Mouse (Mus musculus) myocyte (in vitro differentiated cells): ENCODE results near the gene Med16. TPM values are rescaled to one million over a fixed set of nuclear protein-coding genes. Genes with fewer than 3 reads are reported as not detected.
A peak's percentile ranks its signal among the peaks of the same experiment; 100 is the strongest.

ENCODE experiments used
- H3K27me3 ChIP-seq: one replicate; pipeline ENCODE4 v1.6.1; 2011; ENCODE audit not compliant: control insufficient read depth, insufficient read depth, insufficient read length
- H3K36me3 ChIP-seq: one replicate; pipeline ENCODE4 v1.6.1; 2011; ENCODE audit not compliant: control insufficient read depth, insufficient read depth
- H3K4me2 ChIP-seq: one replicate; pipeline ENCODE4 v1.6.1; 2011; ENCODE audit warnings: low read depth, control low read depth
- H3K4me3 ChIP-seq: one replicate; pipeline ENCODE4 v1.5.1; 2011; ENCODE audit warnings: mild to moderate bottlenecking, control low read depth, moderate library complexity
- H3K79me2 ChIP-seq: one replicate; pipeline ENCODE4 v1.6.1; 2011; ENCODE audit not compliant: control insufficient read depth, insufficient read depth
- H3ac ChIP-seq: one replicate; pipeline ENCODE4 v1.6.1; 2011; ENCODE audit not compliant: control insufficient read depth, insufficient read length
- CEBPB ChIP-seq: IDR thresholded peaks from 2 replicates; pipeline ENCODE4 v1.6.1; 2011; ENCODE audit warnings: mild to moderate bottlenecking, moderate library complexity; ENCODE audit not compliant: poor library complexity, insufficient read depth, severe bottlenecking
- E2F4 ChIP-seq: IDR thresholded peaks from one replicate; pipeline ENCODE4 v1.6.1; 2011; ENCODE audit warnings: mild to moderate bottlenecking, control low read depth, moderate library complexity; ENCODE audit not compliant: insufficient read depth
- MAX ChIP-seq: IDR thresholded peaks from one replicate; pipeline ENCODE4 v1.6.1; 2011; ENCODE audit warnings: low read depth, mild to moderate bottlenecking, control low read depth
- MYOD1 ChIP-seq, 3 experiments: IDR thresholded peaks; one replicate each; pipeline ENCODE4 v1.6.1; 2011; ENCODE audit warnings: control low read depth in 2 of 3, low read depth in 2 of 3, mild to moderate bottlenecking in 2 of 3, moderate library complexity in 1 of 3; ENCODE audit not compliant: insufficient read length in 2 of 3, control insufficient read depth in 1 of 3
- MYOG ChIP-seq, 3 experiments: IDR thresholded peaks; one replicate each; pipeline ENCODE4 v1.6.1; 2011; ENCODE audit warnings: control low read depth in 2 of 3, low read depth in 2 of 3, mild to moderate bottlenecking in 2 of 3; ENCODE audit not compliant: insufficient read length in 2 of 3, control insufficient read depth in 1 of 3, insufficient read depth in 1 of 3
- POLR2A ChIP-seq: IDR thresholded peaks from one replicate; pipeline ENCODE4 v1.6.1; 2011; ENCODE audit warnings: low read depth, mild to moderate bottlenecking, control low read depth, moderate library complexity; ENCODE audit not compliant: insufficient read length
- POLR2AphosphoS2 ChIP-seq: IDR thresholded peaks from one replicate; pipeline ENCODE4 v1.6.1; 2011; ENCODE audit warnings: low read depth, control low read depth; ENCODE audit not compliant: insufficient read length
- REST ChIP-seq: IDR thresholded peaks from one replicate; pipeline ENCODE4 v1.6.1; 2011; ENCODE audit warnings: mild to moderate bottlenecking, control low read depth, moderate library complexity; ENCODE audit not compliant: insufficient read depth, insufficient read length
- SRF ChIP-seq: IDR thresholded peaks from one replicate; pipeline ENCODE4 v1.6.1; 2011; ENCODE audit warnings: low read depth; ENCODE audit not compliant: control insufficient read depth, insufficient read length
- TCF12 ChIP-seq: IDR thresholded peaks from one replicate; pipeline ENCODE4 v1.6.1; 2011; ENCODE audit warnings: mild to moderate bottlenecking, control low read depth; ENCODE audit not compliant: poor library complexity, insufficient read depth, severe bottlenecking
- TCF3 ChIP-seq: IDR thresholded peaks from one replicate; pipeline ENCODE4 v1.6.1; 2011; ENCODE audit warnings: low read depth, control low read depth; ENCODE audit not compliant: insufficient read length
- USF1 ChIP-seq: IDR thresholded peaks from one replicate; pipeline ENCODE4 v1.6.1; 2011; ENCODE audit warnings: low read depth, mild to moderate bottlenecking, control low read depth, moderate library complexity
- polyA plus RNA-seq: library from polyadenylated mRNA; unstranded; fragments of >200 nt; fragmentation: generic; extraction: Trizol; gene quantifications from one replicate; pipeline ENCODE4 v1.2.1, GENCODE M21; 2012; ENCODE audit warnings: missing spikeins

Med16 gene
- polyA plus RNA-seq, 1 experiment = 31.4 TPM

GRCm38 (mm10) chr10:79858416-79859074 is 50.2 kb downstream of the Med16 start:
- peaks cover 63% of the 10 kb centered on the region for H3K79me2 ChIP-seq
- TF ChIP-seq MYOG (IDR thresholded peaks at IDR 0.05; ENCODE audit: control insufficient read depth in 1 of 3, insufficient read depth in 1 of 3, insufficient read length in 2 of 3, low read depth in 2 of 3) (peak in 1 of 3 experiments; percentile 61), POLR2A (peak; percentile 26), MYOD1 (IDR thresholded peaks at IDR 0.05; ENCODE audit: control insufficient read depth in 1 of 3, insufficient read length in 2 of 3, low read depth in 2 of 3) (peak in 2 of 3 experiments; percentile 15 to 21), REST (no peak)
- peak overlapping the region; percentile 98 for H3K4me3 ChIP-seq
- no peaks in the 10 kb centered on the region for H3K27me3 ChIP-seq
- peaks cover 50% of the 10 kb centered on the region for H3K36me3 ChIP-seq
- no peak overlapping the region for H3ac ChIP-seq
- peak overlapping the region; percentile 96 for H3K4me2 ChIP-seq

- H3K4me2 ChIP-seq = peak overlapping the region; percentile 96
- no peak overlapping the region for H3ac ChIP-seq
- H3K4me3 ChIP-seq = peak overlapping the region; percentile 98
- peaks cover 45% of the 10 kb centered on the region for H3K36me3 ChIP-seq
- H3K27me3 ChIP-seq = no peaks in the 10 kb centered on the region
- H3K79me2 ChIP-seq = peaks cover 63% of the 10 kb centered on the region
- TF ChIP-seq USF1 (no peak), MAX (no peak), TCF3 (no peak), POLR2AphosphoS2 (no peak), E2F4 (no peak), SRF (no peak), CEBPB (no peak), TCF12 (no peak), MYOD1 (IDR thresholded peaks at IDR 0.05; ENCODE audit: control insufficient read depth in 1 of 3, insufficient read length in 2 of 3, low read depth in 2 of 3) (no peak), REST (no peak), MYOG (IDR thresholded peaks at IDR 0.05; ENCODE audit: control insufficient read depth in 1 of 3, insufficient read depth in 1 of 3, insufficient read length in 2 of 3, low read depth in 2 of 3) (no peak), POLR2A (no peak)
These were observed 50.8 kb downstream of the Med16 start for GRCm38 (mm10) chr10:79857894-79858293.

GRCm38 (mm10) chr10:79857452-79857811 is 51.3 kb downstream of the Med16 start:
- Histone ChIP-seq H3K27me3 (no peaks in the 10 kb centered on the region), H3K79me2 (peaks cover 63% of the 10 kb centered on the region), H3K4me2 (peak overlapping the region; percentile 96), H3ac (peak overlapping the region; percentile 83), H3K36me3 (peaks cover 41% of the 10 kb centered on the region), H3K4me3 (peak overlapping the region; percentile 98)
- TF ChIP-seq POLR2A (peak; percentile 30), MYOG (IDR thresholded peaks at IDR 0.05; ENCODE audit: control insufficient read depth in 1 of 3, insufficient read depth in 1 of 3, insufficient read length in 2 of 3, low read depth in 2 of 3) (no peak), POLR2AphosphoS2 (peak; percentile 11), E2F4 (no peak), MYOD1 (IDR thresholded peaks at IDR 0.05; ENCODE audit: control insufficient read depth in 1 of 3, insufficient read length in 2 of 3, low read depth in 2 of 3) (no peak)

- Histone ChIP-seq H3K36me3 (peaks cover 35% of the 10 kb centered on the region), H3K27me3 (no peaks in the 10 kb centered on the region), H3ac (peak overlapping the region; percentile 83), H3K4me3 (peak overlapping the region; percentile 98), H3K79me2 (peaks cover 63% of the 10 kb centered on the region), H3K4me2 (peak overlapping the region; percentile 96)
- TF ChIP-seq MYOG (IDR thresholded peaks at IDR 0.05; ENCODE audit: control insufficient read depth in 1 of 3, insufficient read depth in 1 of 3, insufficient read length in 2 of 3, low read depth in 2 of 3) (no peak), REST (no peak), MYOD1 (IDR thresholded peaks at IDR 0.05; ENCODE audit: control insufficient read depth in 1 of 3, insufficient read length in 2 of 3, low read depth in 2 of 3) (no peak), TCF12 (no peak), E2F4 (no peak), POLR2A (no peak), TCF3 (no peak), CEBPB (no peak), SRF (no peak), MAX (no peak), POLR2AphosphoS2 (no peak), USF1 (no peak)
These were observed 51.8 kb downstream of the Med16 start for GRCm38 (mm10) chr10:79856704-79857451.

GRCm38 (mm10) chr10:79856280-79856679 is 52.4 kb downstream of the Med16 start:
- Histone ChIP-seq H3K27me3 (no peaks in the 10 kb centered on the region), H3K79me2 (peaks cover 59% of the 10 kb centered on the region), H3K4me3 (peak overlapping the region; percentile 98), H3ac (peak overlapping the region; percentile 83), H3K4me2 (peak overlapping the region; percentile 96), H3K36me3 (peaks cover 29% of the 10 kb centered on the region)
- no peak for TF ChIP-seq MAX
- TF ChIP-seq MYOG (IDR thresholded peaks at IDR 0.05; ENCODE audit: control insufficient read depth in 1 of 3, insufficient read depth in 1 of 3, insufficient read length in 2 of 3, low read depth in 2 of 3) = no peak
- no peak for TF ChIP-seq TCF3
- TF ChIP-seq POLR2A = no peak
- TF ChIP-seq TCF12 = no peak
- TF ChIP-seq POLR2AphosphoS2 = no peak
